Mouse (Mus musculus): Measurements from ENCODE around the gene Nucks1. TPM values are rescaled to one million over a fixed set of nuclear protein-coding genes. Genes with fewer than 3 reads are reported as not detected.

Nucks1 gene
- polyA plus RNA-seq, 1 experiment = 4.7 TPM

GRCm38 (mm10) chr1:131964580-131964979 is 54.2 kb downstream of the Nucks1 start:
- DNase-seq (ENCODE audit: low read depth in 1 of 2, low spot score in 2 of 2) = no peak
- Histone ChIP-seq H3K4me3 (ENCODE audit: extremely low read depth, insufficient read depth, insufficient read length) (no peak overlapping the region), H3K27me3 (ENCODE audit: control insufficient read depth, insufficient read depth, low read length) (peaks cover 12% of the 10 kb centered on the region), H3K27ac (ENCODE audit: insufficient read depth, low read length) (no peak overlapping the region), H3K4me1 (ENCODE audit: control insufficient read depth, insufficient read depth, insufficient read length) (peaks cover 2% of the 10 kb centered on the region), H3K36me3 (ENCODE audit: control insufficient read depth, insufficient read depth, low read length) (no peaks in the 10 kb centered on the region)
- WGBS = 80% methylated on average over 7 of the region's 7 CpGs
- TF ChIP-seq CTCF (IDR thresholded peaks at IDR 0.05; ENCODE audit: extremely low read depth, insufficient read depth, insufficient read length, insufficient replicate concordance) (no peak), POLR2A (IDR thresholded peaks at IDR 0.05; ENCODE audit: low read depth, low read length) (no peak)

GRCm38 (mm10) chr1:131965818-131966217 is 55.5 kb downstream of the Nucks1 start:
- no peak overlapping the region for H3K27ac ChIP-seq (ENCODE audit: insufficient read depth, low read length)
- H3K4me3 ChIP-seq (ENCODE audit: extremely low read depth, insufficient read depth, insufficient read length) = no peak overlapping the region
- 42% methylated on average over 5 of the region's 5 CpGs for WGBS
- peaks cover 12% of the 10 kb centered on the region for H3K27me3 ChIP-seq (ENCODE audit: control insufficient read depth, insufficient read depth, low read length)
- H3K4me1 ChIP-seq (ENCODE audit: control insufficient read depth, insufficient read depth, insufficient read length) = peaks cover 2% of the 10 kb centered on the region
- TF ChIP-seq POLR2A (IDR thresholded peaks at IDR 0.05; ENCODE audit: low read depth, low read length) (no peak), CTCF (IDR thresholded peaks at IDR 0.05; ENCODE audit: extremely low read depth, insufficient read depth, insufficient read length, insufficient replicate concordance) (no peak)
- DNase-seq (ENCODE audit: low read depth in 1 of 2, low spot score in 2 of 2) = no peak
- no peaks in the 10 kb centered on the region for H3K36me3 ChIP-seq (ENCODE audit: control insufficient read depth, insufficient read depth, low read length)

GRCm38 (mm10) chr1:131967336-131967735 is 57.0 kb downstream of the Nucks1 start:
- H3K27ac ChIP-seq (ENCODE audit: insufficient read depth, low read length) = no peak overlapping the region
- WGBS = 33% methylated on average over 7 of the region's 7 CpGs
- H3K4me1 ChIP-seq (ENCODE audit: control insufficient read depth, insufficient read depth, insufficient read length) = peaks cover 2% of the 10 kb centered on the region
- H3K27me3 ChIP-seq (ENCODE audit: control insufficient read depth, insufficient read depth, low read length) = peaks cover 10% of the 10 kb centered on the region
- H3K36me3 ChIP-seq (ENCODE audit: control insufficient read depth, insufficient read depth, low read length) = no peaks in the 10 kb centered on the region
- H3K4me3 ChIP-seq (ENCODE audit: extremely low read depth, insufficient read depth, insufficient read length) = no peak overlapping the region
- TF ChIP-seq POLR2A (IDR thresholded peaks at IDR 0.05; ENCODE audit: low read depth, low read length) (no peak), CTCF (IDR thresholded peaks at IDR 0.05; ENCODE audit: extremely low read depth, insufficient read depth, insufficient read length, insufficient replicate concordance) (no peak)
- DNase-seq (ENCODE audit: low read depth in 1 of 2, low spot score in 2 of 2) = no peak

- DNase-seq (ENCODE audit: low read depth in 1 of 2, low spot score in 2 of 2) = no peak
- Histone ChIP-seq H3K4me3 (ENCODE audit: extremely low read depth, insufficient read depth, insufficient read length) (no peak overlapping the region), H3K27ac (ENCODE audit: insufficient read depth, low read length) (no peak overlapping the region), H3K27me3 (ENCODE audit: control insufficient read depth, insufficient read depth, low read length) (no peaks in the 10 kb centered on the region; the same call in 1 of the 2 replicates), H3K4me1 (ENCODE audit: control insufficient read depth, insufficient read depth, insufficient read length) (no peaks in the 10 kb centered on the region; the same call in 1 of the 2 replicates), H3K36me3 (ENCODE audit: control insufficient read depth, insufficient read depth, low read length) (no peaks in the 10 kb centered on the region)
- 66% methylated on average over 3 of the region's 3 CpGs for WGBS
- TF ChIP-seq POLR2A (IDR thresholded peaks at IDR 0.05; ENCODE audit: low read depth, low read length) (no peak), CTCF (IDR thresholded peaks at IDR 0.05; ENCODE audit: extremely low read depth, insufficient read depth, insufficient read length, insufficient replicate concordance) (no peak)
Measured at GRCm38 (mm10) chr1:131968556-131968955, 58.2 kb downstream of the Nucks1 start.

- Histone ChIP-seq H3K4me3 (ENCODE audit: extremely low read depth, insufficient read depth, insufficient read length) (no peak overlapping the region), H3K36me3 (ENCODE audit: control insufficient read depth, insufficient read depth, low read length) (no peaks in the 10 kb centered on the region), H3K4me1 (ENCODE audit: control insufficient read depth, insufficient read depth, insufficient read length) (no peaks in the 10 kb centered on the region), H3K27ac (ENCODE audit: insufficient read depth, low read length) (no peak overlapping the region), H3K27me3 (ENCODE audit: control insufficient read depth, insufficient read depth, low read length) (no peaks in the 10 kb centered on the region; the same call in 1 of the 2 replicates)
- DNase-seq (ENCODE audit: low read depth in 1 of 2, low spot score in 2 of 2) = no peak
- WGBS = 91% methylated on average over 6 of the region's 6 CpGs
- TF ChIP-seq POLR2A (IDR thresholded peaks at IDR 0.05; ENCODE audit: low read depth, low read length) (no peak), CTCF (IDR thresholded peaks at IDR 0.05; ENCODE audit: extremely low read depth, insufficient read depth, insufficient read length, insufficient replicate concordance) (no peak)
Measured at GRCm38 (mm10) chr1:131968983-131969382, 58.6 kb downstream of the Nucks1 start.

GRCm38 (mm10) chr1:131969825-131970224 is 59.5 kb downstream of the Nucks1 start:
- Histone ChIP-seq H3K27ac (ENCODE audit: insufficient read depth, low read length) (no peak overlapping the region), H3K36me3 (ENCODE audit: control insufficient read depth, insufficient read depth, low read length) (no peaks in the 10 kb centered on the region), H3K4me3 (ENCODE audit: extremely low read depth, insufficient read depth, insufficient read length) (no peak overlapping the region), H3K4me1 (ENCODE audit: control insufficient read depth, insufficient read depth, insufficient read length) (no peaks in the 10 kb centered on the region), H3K27me3 (ENCODE audit: control insufficient read depth, insufficient read depth, low read length) (no peaks in the 10 kb centered on the region)
- 95% methylated on average over 4 of the region's 4 CpGs for WGBS
- DNase-seq (ENCODE audit: low read depth in 1 of 2, low spot score in 2 of 2) = no peak
- no peak for TF ChIP-seq POLR2A (IDR thresholded peaks at IDR 0.05; ENCODE audit: low read depth, low read length)
- TF ChIP-seq CTCF (IDR thresholded peaks at IDR 0.05; ENCODE audit: extremely low read depth, insufficient read depth, insufficient read length, insufficient replicate concordance) = no peak

- Histone ChIP-seq H3K27me3 (ENCODE audit: control insufficient read depth, insufficient read depth, low read length) (no peaks in the 10 kb centered on the region), H3K4me1 (ENCODE audit: control insufficient read depth, insufficient read depth, insufficient read length) (no peaks in the 10 kb centered on the region), H3K27ac (ENCODE audit: insufficient read depth, low read length) (no peak overlapping the region), H3K36me3 (ENCODE audit: control insufficient read depth, insufficient read depth, low read length) (no peaks in the 10 kb centered on the region), H3K4me3 (ENCODE audit: extremely low read depth, insufficient read depth, insufficient read length) (no peak overlapping the region)
- DNase-seq (ENCODE audit: low read depth in 1 of 2, low spot score in 2 of 2) = no peak
- TF ChIP-seq CTCF (IDR thresholded peaks at IDR 0.05; ENCODE audit: extremely low read depth, insufficient read depth, insufficient read length, insufficient replicate concordance) (no peak), POLR2A (IDR thresholded peaks at IDR 0.05; ENCODE audit: low read depth, low read length) (no peak)
- 79% methylated on average over 5 of the region's 5 CpGs for WGBS
Measured at GRCm38 (mm10) chr1:131970322-131970660, 60.0 kb downstream of the Nucks1 start.
